Mouse (Mus musculus) hindbrain, embryonic 14.5 days (tissue): ENCODE data around the gene Akna. TPM values are rescaled to one million over a fixed set of nuclear protein-coding genes. Genes with fewer than 3 reads are reported as not detected.

Experiments used
- ATAC-seq: fragments of 200-750 bp; cut with Nextera tagmentation; 2 replicates; pipeline ENCODE4 v1.8.0; 2017; ENCODE audit warnings: moderate number of reproducible peaks, mild to moderate bottlenecking, moderate TSS enrichment, moderate library complexity; ENCODE audit not compliant: low FRiP score
- DNase-seq: peaks from one replicate; pipeline ENCODE4 v3.0.0-alpha.2; 2015; ENCODE audit warnings: low spot score
- H3K27ac ChIP-seq: fragments of 300-500 bp; sonication (generic); 2 replicates; pipeline ENCODE4 v1.5.1; 2014; ENCODE audit warnings: mild to moderate bottlenecking, moderate library complexity
- H3K27me3 ChIP-seq: fragments of 300-500 bp; sonication (generic); 2 replicates; pipeline ENCODE4 v1.6.1; 2014; ENCODE audit warnings: mild to moderate bottlenecking, low read length, mixed read lengths; ENCODE audit not compliant: control insufficient read depth, insufficient read depth
- H3K36me3 ChIP-seq: fragments of 300-500 bp; sonication (generic); replicated peaks from 2 replicates; pipeline ENCODE4 v1.6.1; 2014; ENCODE audit not compliant: control insufficient read depth, insufficient read depth
- H3K4me1 ChIP-seq: fragments of 300-500 bp; sonication (generic); replicated peaks from 2 replicates; pipeline ENCODE4 v1.6.1; 2014; ENCODE audit warnings: antibody characterized with exemption, low read length, mixed read lengths; ENCODE audit not compliant: control insufficient read depth, insufficient read depth
- H3K4me2 ChIP-seq: fragments of 300-500 bp; sonication (generic); replicated peaks from 2 replicates; pipeline ENCODE4 v1.6.1; 2014; ENCODE audit warnings: mild to moderate bottlenecking, moderate library complexity
- H3K4me3 ChIP-seq: fragments of 300-500 bp; sonication (generic); replicated peaks from 2 replicates; pipeline ENCODE4 v1.5.1; 2014; ENCODE audit warnings: mild to moderate bottlenecking, low read length
- H3K9ac ChIP-seq: fragments of 300-500 bp; sonication (generic); 2 replicates; pipeline ENCODE4 v1.6.1; 2014
- H3K9me3 ChIP-seq: fragments of 300-500 bp; sonication (generic); 2 replicates; pipeline ENCODE4 v1.6.1; 2016; ENCODE audit warnings: low read length; ENCODE audit not compliant: control insufficient read depth
- WGBS: fragments of 180-500 bp; shearing (Covaris S2); extraction: QIAGEN DNeasy Blood & Tissue Kit; methylation state at CpG from one replicate; pipeline ENCODE4 v1.1.7; 2014; 5-methylcytosine and 5-hydroxymethylcytosine counted together
- polyA plus RNA-seq: library from polyadenylated mRNA; unstranded; fragments of >200 nt; fragmentation: Nextera tagmentation; extraction: Ambion mirVana; gene quantifications from 2 replicates; pipeline ENCODE4 v1.2.1, GENCODE M21; 2014

Akna gene
- polyA plus RNA-seq, 1 experiment from 2014 or later = 3.9 TPM

DNA sequence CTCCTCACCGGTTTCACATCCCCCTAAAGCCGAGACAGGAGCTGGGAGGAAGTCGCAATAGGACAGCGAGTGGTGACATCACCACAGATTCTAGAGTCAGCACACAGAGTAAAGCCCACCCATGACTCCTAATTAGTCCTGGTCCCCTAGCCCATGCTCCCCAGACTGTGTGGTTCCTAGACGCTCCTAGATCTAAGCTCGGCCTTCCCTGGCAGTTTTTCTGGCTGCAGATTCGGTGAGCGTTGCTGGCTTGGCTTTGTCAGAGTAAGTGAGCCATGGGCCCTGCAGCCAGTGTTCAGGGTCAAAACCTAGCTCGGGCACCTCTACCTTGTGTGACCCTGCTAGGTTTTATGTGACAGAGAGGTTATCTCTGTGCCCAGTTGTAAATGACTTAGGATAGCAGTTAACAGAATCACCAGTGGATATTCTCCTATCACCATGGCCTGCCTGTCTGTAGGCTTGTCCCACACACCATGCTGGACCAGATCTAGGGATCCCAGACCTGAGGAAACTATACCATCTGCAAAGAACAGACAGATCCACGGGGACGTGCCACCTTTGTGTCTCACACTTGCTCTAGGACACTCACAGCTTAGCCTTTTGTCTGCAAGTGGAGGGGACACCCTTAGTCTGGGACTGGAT, 13.1 kb downstream of the Akna start:
- Histone ChIP-seq H3K4me2 (no peak overlapping the region), H3K4me3 (no peak overlapping the region), H3K4me1 (peaks cover 11% of the 10 kb centered on the region; the same call in 1 of the 2 replicates), H3K27ac (no peak overlapping the region), H3K9me3 (no peaks in the 10 kb centered on the region), H3K27me3 (no peaks in the 10 kb centered on the region), H3K9ac (no peak overlapping the region), H3K36me3 (0 out of 2 replicates have a peak, but pooled peaks cover 4% of the 10 kb centered on the region)
- ATAC-seq (peak; percentile 64), DNase-seq (no peak)
- WGBS = 48% methylated on average over 11 of the region's 11 CpGs

GRCm38 (mm10) chr4:63389121-63389886, 13.8 kb downstream of the Akna start:
- no peaks in the 10 kb centered on the region for H3K27me3 ChIP-seq
- no peak overlapping the region for H3K4me2 ChIP-seq
- H3K9ac ChIP-seq = no peak overlapping the region
- no peaks in the 10 kb centered on the region for H3K9me3 ChIP-seq
- ATAC-seq (peak; percentile 69), DNase-seq (no peak)
- peak overlapping the region; percentile 38; the same call in 1 of the 2 replicates for H3K27ac ChIP-seq
- H3K36me3 ChIP-seq = no peaks in the 10 kb centered on the region
- H3K4me1 ChIP-seq = peaks cover 11% of the 10 kb centered on the region; the same call in 1 of the 2 replicates
- 17% methylated on average over 8 of the region's 8 CpGs for WGBS
- no peak overlapping the region for H3K4me3 ChIP-seq

DNA sequence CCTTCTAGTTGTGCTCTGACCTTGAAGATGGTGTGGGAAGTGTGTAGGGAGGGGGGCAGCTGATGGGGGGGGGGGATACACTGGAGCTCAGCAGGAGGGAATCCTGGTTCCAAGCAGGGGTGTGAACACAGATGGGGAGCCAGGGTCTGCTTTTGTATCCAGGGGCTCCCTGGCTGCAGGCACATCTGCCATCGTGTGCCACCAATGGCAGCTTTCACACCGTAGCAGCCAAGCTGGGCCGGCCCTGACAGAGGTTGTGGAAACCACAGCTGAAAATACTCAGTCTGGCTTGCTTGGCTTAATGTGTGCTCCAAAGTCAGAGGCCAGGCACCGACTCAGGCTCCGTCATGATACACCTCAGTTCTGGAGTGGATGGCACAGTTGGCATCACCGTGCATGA, 15.1 kb downstream of the Akna start:
- H3K4me3 ChIP-seq = no peak overlapping the region
- H3K4me2 ChIP-seq = no peak overlapping the region
- no peak overlapping the region for H3K27ac ChIP-seq
- H3K27me3 ChIP-seq = no peaks in the 10 kb centered on the region
- H3K9me3 ChIP-seq = no peaks in the 10 kb centered on the region
- no peak overlapping the region for H3K9ac ChIP-seq
- H3K36me3 ChIP-seq = 0 out of 2 replicates have a peak, but pooled peaks cover 7% of the 10 kb centered on the region
- ATAC-seq = no peak
- WGBS = 65% methylated on average over 6 of the region's 6 CpGs
- peaks cover 11% of the 10 kb centered on the region; the same call in 1 of the 2 replicates for H3K4me1 ChIP-seq
- DNase-seq = no peak

DNA sequence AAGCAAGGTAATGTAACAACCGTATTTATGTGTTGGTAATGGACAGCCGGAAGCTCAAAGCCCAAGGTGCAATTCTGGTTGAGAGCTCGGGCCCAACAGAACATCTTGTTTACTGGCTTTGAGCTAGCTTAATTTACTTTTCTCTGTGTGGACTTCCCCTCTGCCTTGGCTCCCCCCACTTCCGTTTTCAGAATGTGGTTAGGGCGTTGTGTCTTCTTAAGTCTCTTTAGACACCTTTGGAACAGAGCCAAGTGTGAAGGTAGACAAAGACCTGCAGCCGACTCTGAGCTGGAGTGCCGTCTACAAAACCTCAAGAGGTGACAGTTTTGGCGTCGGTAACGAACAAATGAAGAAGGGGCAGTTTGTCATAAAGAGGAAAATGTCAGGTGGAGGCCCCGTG, 17.4 kb downstream of the Akna start:
- peaks cover 11% of the 10 kb centered on the region; the same call in 1 of the 2 replicates for H3K4me1 ChIP-seq
- no peak overlapping the region for H3K4me3 ChIP-seq
- no peaks in the 10 kb centered on the region for H3K9me3 ChIP-seq
- WGBS = 80% methylated on average over 11 of the region's 11 CpGs
- H3K27ac ChIP-seq = no peak overlapping the region
- peaks cover 22% of the 10 kb centered on the region; the same call in 1 of the 2 replicates for H3K36me3 ChIP-seq
- no peak overlapping the region for H3K9ac ChIP-seq
- no peak for ATAC-seq
- H3K27me3 ChIP-seq = no peaks in the 10 kb centered on the region
- no peak for DNase-seq
- no peak overlapping the region for H3K4me2 ChIP-seq

DNA sequence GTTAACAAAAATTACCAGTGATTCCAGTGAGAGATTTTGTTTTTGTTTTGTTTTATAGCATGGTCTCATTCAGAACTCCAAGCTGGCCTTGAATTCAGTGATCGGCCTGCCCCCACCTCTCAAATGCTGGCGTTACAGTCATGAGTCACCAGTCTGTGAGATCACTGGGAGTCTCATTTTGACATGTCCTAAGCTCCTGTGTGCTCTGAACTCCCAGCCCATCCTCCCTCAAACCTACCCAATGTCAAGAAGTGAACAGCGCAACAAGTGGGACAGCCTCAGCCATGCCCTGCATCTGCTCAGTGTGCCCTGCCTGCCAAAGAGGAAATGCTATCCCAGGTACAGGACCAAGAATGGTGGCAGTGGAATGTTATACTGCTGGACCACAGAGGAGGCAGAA, 17.9 kb downstream of the Akna start:
- Histone ChIP-seq H3K27ac (no peak overlapping the region), H3K4me1 (peaks cover 11% of the 10 kb centered on the region; the same call in 1 of the 2 replicates), H3K27me3 (no peaks in the 10 kb centered on the region), H3K9ac (no peak overlapping the region), H3K9me3 (no peaks in the 10 kb centered on the region), H3K36me3 (peaks cover 22% of the 10 kb centered on the region), H3K4me3 (no peak overlapping the region), H3K4me2 (no peak overlapping the region)
- ATAC-seq (no peak), DNase-seq (no peak)
- 90% methylated on average over 3 of the region's 3 CpGs for WGBS

DNA sequence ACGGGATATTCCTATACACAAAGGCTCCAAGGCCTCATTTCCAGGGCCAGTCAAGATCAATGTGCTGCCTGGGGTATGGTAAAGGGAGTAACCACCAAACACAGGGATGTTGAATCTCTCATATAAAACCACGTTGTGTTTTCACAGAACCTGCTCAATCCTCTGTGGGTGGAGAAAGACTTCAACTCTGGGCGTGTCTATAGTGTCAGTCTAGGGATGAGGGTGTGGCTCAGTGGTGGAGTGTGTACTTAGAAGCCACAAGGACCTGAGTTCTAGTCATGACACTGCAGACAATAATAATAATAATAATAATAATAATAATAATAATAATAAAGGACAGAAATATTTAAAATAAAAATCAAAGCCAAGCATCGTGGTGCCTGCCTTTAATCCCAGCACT, 18.9 kb downstream of the Akna start:
- no peak overlapping the region for H3K9ac ChIP-seq
- H3K4me3 ChIP-seq = no peak overlapping the region
- no peak overlapping the region for H3K27ac ChIP-seq
- H3K36me3 ChIP-seq = peaks cover 30% of the 10 kb centered on the region
- no peaks in the 10 kb centered on the region for H3K9me3 ChIP-seq
- H3K4me2 ChIP-seq = no peak overlapping the region
- no peaks in the 10 kb centered on the region for H3K27me3 ChIP-seq
- peaks cover 6% of the 10 kb centered on the region; the same call in 1 of the 2 replicates for H3K4me1 ChIP-seq
- DNase-seq (no peak), ATAC-seq (no peak)
- WGBS = 92% methylated on average over 4 of the region's 4 CpGs

DNA sequence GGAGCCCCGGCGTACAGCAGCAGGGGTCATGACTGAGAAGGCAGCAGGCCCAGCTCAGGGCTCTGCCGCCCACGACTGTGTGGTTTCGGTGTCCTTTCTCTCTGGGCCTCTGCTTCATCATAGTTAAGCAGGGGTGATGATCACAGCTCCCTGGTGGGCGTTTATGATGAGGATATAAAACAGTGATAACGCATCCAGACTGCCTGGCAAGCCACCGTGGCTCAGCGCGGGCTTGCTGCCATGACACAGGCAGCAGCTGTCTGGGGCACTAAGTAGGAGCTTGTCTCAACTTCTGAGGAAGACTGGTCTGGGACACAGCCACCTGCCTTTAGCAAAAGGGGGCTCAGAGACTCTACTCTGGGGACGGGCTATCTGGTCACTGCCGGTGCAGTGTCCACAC, 19.7 kb downstream of the Akna start:
- Histone ChIP-seq H3K4me1 (no peaks in the 10 kb centered on the region), H3K9me3 (no peaks in the 10 kb centered on the region), H3K4me3 (no peak overlapping the region), H3K27ac (no peak overlapping the region), H3K36me3 (peaks cover 37% of the 10 kb centered on the region), H3K27me3 (no peaks in the 10 kb centered on the region), H3K9ac (no peak overlapping the region), H3K4me2 (no peak overlapping the region)
- DNase-seq = no peak
- no peak for ATAC-seq
- 76% methylated on average over 12 of the region's 12 CpGs for WGBS

- Histone ChIP-seq H3K9me3 (no peaks in the 10 kb centered on the region), H3K27me3 (no peaks in the 10 kb centered on the region), H3K4me1 (no peaks in the 10 kb centered on the region), H3K9ac (no peak overlapping the region), H3K4me2 (no peak overlapping the region), H3K4me3 (no peak overlapping the region), H3K27ac (no peak overlapping the region), H3K36me3 (peaks cover 44% of the 10 kb centered on the region)
- ATAC-seq (no peak), DNase-seq (no peak)
- 95% methylated on average over 4 of the region's 4 CpGs for WGBS
Observed at GRCm38 (mm10) chr4:63382676-63383369, 20.3 kb downstream of the Akna start.

- Histone ChIP-seq H3K4me3 (no peak overlapping the region), H3K36me3 (peaks cover 71% of the 10 kb centered on the region)
- WGBS = 75% methylated on average over 7 of the region's 7 CpGs
Observed at GRCm38 (mm10) chr4:63377483-63377882, 25.7 kb downstream of the Akna start.

More at GRCm38 (mm10) chr4:63377483-63377882, 25.7 kb downstream of the Akna start:
- H3K4me1 ChIP-seq = no peaks in the 10 kb centered on the region
- DNase-seq (no peak), ATAC-seq (no peak)
- no peak overlapping the region for H3K4me2 ChIP-seq
- H3K9ac ChIP-seq = no peak overlapping the region
- no peaks in the 10 kb centered on the region for H3K27me3 ChIP-seq
- no peaks in the 10 kb centered on the region for H3K9me3 ChIP-seq
- no peak overlapping the region for H3K27ac ChIP-seq
